Mouse (Mus musculus): Measurements from ENCODE around the gene Wap.

Gene Wap

DNA sequence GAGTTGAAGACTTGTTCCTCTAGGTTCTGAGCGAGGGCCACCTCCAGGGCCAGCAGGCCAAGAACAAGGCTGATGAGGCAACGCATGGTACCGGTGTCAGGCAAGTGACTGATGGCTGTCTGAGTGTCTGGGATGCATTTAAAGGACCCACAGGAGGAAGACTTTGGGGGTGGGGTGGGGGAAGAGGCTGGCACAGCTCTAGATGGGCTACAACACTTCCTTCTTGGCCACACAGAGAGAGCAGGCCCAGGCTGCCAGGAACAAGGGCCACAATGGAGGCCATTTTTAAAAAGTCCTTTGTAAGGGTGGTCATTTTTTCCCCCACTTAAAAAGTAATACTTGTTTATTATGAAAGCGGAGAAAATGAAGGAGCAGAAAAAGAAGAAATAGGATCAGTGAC is at the start of gene Wap:
Gene Wap (minus strand): TSS at position 101 of the 400 bp plus-strand sequence.
- WGBS = 95% methylated on average over 4 of the region's 4 CpGs

DNA sequence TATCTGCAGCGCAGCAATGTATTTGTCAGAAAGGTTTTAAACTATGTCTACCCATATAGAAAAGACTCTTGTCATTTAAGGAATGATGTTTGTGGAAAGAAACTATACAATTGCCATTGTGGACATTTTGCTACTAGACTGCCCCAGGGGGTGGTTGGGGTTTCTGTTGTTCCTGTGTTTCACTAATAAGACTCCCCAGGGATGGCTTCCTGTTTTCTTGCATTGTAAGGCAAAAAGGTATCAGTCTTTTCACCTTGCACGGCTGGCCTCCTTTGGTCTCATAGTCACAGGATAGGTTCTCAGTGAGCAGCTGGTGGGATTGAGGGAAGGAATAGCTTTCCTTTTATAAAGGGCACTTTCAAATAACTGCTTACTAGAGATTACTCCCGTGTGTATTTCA is 46.3 kb upstream of the Wap start:
- whole genome bisulfite sequencing = 69% methylated on average over 3 of the region's 3 CpGs

DNA sequence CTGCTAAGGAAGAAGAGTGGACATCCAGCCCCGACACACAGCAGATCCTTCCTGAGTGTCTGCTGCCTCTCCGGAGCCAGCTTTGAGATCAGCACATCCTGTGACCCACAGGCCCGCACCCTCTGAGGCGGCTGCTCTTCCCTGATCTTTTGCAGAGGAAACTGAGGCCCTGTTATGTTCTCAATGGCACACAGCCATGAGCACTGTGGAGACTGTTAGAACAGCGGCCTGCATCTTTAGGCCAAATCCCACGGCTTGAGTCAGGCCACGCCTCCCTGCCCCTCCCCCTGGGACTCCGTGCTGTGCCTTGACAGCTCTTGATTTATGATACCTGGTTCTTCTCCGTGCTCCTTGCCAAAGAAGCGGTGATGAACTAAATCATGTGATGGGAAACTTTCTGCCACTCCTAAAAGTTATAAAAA is 42.0 kb upstream of the Wap start:
- WGBS = 41% methylated on average over 10 of the region's 10 CpGs

DNA sequence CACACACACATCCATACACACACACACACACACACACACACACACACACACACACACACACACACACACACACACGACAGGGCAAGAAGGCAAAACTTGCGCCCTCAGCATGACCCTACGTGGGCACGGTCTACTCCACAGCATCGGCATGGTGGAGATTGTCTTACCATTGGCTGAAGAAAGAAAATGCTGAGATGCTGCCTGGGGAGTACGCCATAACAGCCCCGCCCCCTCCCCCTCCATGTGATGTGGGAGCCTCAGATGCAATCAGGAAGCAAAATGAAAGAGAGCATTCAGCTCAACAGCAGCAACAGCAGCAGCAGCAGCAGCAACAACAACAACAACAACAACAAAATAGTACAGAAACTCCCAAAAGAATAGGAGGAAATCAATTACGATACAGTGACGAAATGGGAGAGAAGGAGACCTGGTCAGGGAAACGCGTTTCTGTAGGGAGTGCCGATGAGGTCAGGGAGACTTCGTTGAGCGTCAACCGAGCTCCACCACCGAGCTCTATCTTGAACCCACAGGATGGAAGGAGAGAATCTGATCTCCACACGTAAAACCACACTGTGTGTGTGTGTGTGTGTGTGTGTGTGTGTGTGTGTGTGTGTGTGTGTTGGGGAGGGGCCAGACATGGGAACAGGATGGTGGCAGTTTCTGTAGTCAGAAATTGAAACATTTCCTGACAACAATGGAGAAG is 41.4 kb upstream of the Wap start:
- WGBS = 61% methylated on average over 17 of the region's 17 CpGs

DNA sequence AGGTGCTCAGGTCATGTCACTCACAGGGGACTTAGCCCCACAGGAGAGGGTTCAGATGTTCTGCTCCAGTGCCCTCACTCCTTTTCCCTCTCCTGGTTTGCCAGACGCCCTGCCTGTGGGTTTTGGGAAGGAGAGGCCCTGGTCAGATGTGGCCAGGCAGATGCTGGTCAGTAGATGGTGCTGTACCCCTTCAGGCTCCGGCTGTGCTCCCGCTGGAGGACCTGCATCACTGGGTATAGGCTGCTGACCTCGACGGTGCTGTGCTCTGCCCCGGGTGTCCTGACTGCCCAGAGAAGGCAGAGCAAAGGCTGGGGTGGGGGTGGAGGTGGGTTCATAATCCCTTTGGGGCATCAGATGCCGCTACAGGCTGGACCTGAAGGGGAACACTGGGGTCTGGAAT is 39.1 kb upstream of the Wap start:
- 49% methylated on average over 7 of the region's 7 CpGs for WGBS

DNA sequence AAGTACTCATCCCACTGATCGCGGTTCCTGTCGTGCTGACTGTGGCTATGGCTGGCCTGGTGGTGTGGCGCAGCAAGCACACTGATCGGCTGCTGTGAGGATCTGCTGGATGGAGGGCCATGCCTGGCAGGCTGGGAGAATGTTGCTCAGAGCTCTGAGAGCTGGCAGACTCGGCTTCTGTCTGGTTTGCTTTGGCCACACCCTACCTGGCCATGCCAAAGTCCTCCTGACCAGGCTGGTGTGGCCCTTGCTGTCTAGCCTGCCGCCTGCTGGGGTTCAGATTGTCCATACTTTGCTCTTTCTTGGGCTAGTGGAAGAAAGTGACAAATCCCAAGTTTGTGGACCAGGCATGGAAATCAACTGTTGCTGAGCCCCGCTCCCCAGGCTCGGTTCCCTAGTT is 38.2 kb upstream of the Wap start:
- 91% methylated on average over 9 of the region's 9 CpGs for WGBS

DNA sequence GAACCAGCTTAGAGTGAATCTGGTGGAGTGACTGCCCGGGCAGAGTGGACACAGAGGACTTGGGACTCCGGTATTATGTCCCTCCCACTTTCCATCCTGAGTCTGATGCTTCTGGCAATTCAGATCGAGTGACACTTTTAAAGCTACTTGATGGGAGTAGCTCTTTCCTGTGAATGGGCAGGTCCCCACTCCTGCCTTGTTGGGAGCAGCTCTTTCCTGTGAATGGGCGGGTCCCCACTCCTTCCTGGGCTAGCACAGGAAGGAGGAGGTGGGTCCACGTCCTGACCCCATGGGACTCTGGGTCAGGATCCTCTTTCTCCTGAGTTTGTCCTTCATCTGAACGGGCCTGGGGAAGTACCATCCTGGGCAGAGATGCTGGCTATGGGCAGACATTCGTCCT is 37.0 kb upstream of the Wap start:
- 75% methylated on average over 7 of the region's 7 CpGs for WGBS

DNA sequence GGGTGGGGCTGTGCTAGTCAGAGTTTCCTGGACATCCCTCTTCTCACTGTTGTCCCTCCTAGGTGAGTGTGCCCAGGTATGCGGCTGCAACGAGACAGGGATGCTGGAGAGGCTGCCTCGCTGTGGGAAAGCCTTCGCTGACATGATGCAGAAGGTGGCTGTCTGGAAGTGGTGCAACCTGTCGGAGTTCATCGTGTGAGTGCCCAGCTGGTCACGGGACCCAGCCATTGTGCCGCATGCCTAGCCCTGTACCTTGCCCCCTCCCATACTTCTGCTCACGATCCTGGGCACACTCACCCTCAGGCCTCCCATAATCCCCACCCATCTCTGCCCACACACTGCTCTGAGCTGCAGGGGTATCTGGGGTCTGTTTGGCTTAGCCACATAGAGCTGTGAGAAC is 36.3 kb upstream of the Wap start:
- WGBS = 92% methylated on average over 9 of the region's 9 CpGs

DNA sequence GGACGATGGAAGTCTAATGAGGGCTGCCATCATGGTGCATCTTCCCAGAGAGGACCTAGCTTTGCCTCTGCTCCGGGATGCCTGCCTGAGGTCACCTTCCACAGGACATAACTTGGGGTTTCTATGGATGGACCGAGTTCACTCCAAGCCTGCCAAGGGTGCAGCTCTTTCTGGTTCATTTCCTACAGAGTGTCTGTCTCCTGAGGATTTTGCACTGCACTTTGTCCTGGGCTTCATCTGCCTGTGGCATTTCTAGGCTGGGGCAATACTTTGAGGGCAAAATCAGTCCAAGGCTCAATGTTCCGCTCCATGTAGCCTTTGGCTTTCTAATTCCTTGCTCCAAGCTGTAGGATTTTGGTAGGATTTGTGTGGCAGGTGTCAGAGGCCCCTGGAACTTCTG is 32.4 kb upstream of the Wap start:
- 83% methylated on average over 4 of the region's 4 CpGs for WGBS

DNA sequence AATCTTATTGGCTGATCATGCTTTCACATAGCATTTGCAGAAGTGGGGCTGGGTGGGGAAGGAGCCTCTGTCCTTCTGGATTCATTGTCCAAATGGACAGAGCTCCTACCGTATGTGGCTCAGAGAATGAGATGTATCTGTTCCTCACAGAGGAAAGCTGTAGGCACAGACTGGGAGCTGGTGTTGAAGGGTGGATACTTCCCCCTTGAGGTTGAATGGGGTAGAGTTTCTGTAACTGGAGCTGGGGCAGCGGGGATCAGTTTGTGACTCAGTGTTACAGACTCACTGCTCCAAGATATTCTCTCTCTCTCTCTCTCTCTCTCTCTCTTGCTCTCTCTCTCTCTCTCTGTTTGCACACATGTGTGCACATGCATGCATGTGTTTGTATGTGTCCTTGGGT is 31.6 kb upstream of the Wap start:
- 65% methylated on average over 2 of the region's 2 CpGs for WGBS

DNA sequence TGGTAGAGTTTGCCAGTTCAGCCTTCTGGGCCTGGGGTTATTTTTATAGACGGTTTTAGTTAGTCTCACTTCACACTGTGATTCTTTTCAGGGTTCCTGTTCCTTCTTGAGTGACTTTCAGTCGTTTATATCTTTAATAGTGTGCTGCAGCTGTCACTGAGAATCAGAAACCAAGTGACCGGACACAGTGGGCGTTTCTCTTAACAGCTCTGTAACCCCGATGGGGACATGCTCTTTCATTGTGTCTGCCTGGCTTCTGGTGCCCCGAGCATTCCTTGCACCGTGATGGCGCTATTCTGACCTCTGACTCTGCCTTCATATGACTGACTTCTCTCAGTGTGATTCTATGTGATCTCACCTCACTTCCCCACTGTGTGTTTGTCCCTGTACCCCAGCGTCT is 30.6 kb upstream of the Wap start:
- 29% methylated on average over 9 of the region's 9 CpGs for WGBS

DNA sequence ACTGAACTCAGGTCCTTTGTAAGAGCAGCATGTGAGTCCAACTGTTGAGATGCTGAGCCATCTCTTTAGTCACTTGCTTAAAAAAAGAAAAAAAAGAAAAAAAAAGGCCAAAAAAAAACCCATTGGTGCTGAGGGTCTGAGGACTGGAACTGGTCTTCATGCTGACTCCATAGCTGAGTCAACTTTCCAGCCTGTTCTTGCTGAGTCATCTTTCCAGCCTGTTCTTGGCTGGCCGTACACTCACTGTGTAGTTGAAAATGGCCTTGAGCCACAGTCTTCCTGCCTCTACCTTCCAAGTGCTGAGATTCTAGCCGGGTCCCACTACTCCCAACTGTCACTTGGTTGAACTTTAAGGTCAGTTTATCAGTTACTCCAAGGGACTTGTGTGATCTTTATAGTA is 28.2 kb upstream of the Wap start:
- 54% methylated on average over 2 of the region's 2 CpGs for WGBS

DNA sequence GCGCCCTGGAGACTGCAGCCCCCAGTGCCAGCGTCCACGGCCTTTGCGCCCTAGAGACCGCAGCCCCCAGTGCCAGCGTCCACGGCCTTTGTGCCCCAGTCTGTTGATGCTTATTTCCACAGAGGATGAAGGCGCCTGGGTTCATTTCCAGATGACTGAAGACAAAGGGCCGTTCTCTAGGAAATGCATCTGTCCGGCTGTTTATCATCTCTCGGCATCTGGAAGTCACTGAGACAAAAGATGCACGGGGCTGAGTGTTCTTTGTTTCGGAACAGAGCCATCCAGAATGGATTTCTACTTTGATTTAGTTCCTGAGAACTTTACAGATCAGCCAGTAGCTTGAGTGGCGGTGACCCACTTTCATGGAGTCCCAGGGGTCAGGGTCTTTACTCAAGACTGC is 22.8 kb upstream of the Wap start:
- 71% methylated on average over 14 of the region's 14 CpGs for WGBS

DNA sequence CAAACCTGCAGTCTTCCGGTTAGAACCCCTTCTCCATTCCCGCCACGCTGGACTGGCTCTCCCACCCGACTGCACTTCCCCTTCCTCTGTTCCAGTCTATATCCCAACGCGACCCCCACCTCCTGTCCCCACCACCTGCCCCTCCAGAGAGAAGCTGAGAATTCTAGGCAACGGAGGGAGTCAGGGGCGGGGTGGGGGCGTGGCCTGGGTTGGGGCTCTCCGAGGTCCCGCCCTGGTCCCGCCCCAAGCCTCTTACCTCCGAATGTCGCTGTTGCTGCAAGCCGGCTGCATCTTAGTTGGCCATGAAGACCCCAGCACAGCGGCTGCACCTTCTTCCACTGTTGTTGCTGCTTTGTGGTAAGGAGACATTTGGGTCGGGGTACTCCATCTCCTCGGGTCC is 19.8 kb upstream of the Wap start, which contains the start of gene Ramp3:
Gene Ramp3 (plus strand): TSS at position 251 of the 400 bp plus-strand sequence.
- under 1% methylated on average over 18 of the region's 18 CpGs for WGBS

DNA sequence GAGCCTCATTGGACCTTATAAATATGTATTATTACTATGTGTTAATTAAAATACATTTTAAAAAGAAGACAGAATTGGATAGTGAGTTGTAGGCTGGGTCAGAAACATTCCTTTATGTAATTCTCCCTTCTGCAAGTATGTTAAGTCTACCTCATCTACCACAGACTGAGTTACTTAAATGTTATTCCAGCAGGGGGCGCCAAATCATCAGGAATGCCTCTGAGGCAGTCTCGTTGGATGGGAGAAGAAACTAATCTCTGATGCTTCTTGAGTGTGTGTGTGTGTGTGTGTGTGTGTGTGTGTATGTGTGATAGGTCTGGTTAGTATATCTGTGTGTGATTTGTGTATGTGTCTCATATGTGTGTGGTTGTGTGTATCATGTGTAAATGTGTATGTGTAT is 16.5 kb upstream of the Wap start:
- 3% methylated on average over 2 of the region's 2 CpGs for WGBS

DNA sequence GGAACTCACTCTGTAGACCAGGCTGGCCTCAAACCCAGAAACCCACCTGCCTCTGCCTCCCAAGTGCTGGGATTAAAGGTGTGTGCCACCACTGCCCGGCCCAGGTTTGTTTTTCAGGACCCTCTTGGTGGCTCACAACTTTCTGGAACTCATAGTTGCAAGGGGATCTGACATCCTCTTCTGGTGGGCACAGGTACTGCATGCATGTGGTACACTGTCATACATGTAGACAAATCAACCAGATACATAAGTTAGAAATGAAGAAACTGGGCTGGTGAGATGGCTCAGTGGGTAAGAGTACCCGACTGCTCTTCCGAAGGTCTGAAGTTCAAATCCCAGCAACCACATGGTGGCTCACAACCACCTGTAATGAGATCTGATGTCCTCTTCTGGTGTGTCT is 14.5 kb upstream of the Wap start:
- WGBS = 89% methylated on average over 3 of the region's 3 CpGs

DNA sequence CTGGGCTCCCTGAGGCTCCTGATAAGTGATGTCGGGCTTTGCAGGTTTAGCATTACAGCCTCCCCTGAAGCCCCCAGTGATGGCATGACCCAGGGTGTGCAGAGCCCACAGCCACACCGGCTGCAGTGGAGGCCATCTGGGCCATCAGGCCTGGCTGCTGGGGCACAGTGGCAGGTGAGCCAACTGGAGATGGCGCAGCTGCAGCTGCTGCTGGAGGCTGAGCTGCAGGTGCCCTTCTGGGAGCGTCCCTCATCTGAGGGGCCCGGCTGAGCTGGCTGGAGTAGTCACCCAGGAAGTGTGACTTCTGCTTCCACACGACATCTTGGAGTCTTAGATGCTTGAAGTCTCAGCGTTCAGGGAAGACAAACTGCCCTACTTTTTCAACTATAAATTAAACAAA is 12.1 kb upstream of the Wap start:
- 76% methylated on average over 7 of the region's 7 CpGs for WGBS

DNA sequence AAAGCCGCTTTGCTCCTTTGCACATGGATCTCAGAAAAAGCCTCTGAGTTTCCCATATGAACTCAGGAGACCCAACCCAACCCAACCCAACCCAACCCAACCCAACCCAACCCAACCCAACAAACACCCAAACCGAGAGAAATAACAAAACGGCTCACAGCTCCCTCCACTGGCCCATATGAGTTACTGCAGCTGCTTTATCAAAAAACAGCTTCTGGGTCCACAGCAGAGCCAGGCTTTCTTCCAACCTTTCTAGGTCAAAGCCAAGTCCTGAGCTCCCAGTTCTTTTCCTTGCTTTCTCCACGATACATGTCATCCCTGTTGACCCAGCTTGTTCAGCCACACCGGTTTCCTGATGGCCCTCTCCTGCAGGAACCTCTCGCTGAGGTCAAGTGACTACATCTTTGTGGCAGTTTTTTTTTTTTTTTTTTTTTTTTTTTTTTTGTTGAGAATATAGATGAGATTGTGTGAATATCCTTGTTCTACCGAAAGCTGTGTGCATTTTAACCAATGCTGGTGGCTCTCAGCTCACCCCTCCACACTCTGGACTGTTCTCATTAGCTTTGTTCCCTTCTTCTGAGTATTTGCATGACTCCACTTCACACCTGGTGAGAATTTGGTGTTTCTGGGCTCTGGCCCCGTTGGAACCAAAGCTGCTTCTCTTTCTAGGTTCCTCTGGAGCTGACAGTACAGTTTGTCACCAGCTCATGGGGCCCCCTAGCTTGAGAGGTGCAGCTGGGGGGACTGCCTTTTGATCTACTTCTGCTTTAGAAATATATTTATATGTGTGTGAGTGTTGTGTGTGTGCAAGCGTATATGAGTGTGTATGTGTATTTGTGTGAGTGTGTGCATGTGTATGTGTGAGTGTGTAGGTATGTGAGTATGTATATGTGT is 9.6 kb upstream of the Wap start:
- WGBS = 49% methylated on average over 9 of the region's 9 CpGs

DNA sequence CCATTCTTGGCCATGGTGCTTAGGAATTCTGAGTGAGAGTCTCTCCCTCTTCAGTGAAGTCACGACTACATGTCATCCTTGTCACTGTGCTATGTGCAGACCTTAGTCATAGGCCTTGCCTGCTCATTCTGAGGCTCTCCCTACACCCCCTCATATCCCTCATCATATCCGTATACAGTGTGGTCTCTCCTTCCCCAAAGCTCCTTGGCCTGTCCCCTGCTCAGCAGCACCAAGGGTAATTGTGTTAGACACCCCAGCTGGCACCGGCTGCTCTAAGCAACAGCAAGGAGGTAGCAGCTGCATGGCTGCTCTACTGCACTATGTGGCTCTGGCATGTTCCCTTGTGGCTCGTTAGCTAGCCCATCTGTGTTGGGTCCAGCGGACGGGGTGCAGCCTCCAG is 6.1 kb upstream of the Wap start:
- WGBS = 66% methylated on average over 6 of the region's 6 CpGs

DNA sequence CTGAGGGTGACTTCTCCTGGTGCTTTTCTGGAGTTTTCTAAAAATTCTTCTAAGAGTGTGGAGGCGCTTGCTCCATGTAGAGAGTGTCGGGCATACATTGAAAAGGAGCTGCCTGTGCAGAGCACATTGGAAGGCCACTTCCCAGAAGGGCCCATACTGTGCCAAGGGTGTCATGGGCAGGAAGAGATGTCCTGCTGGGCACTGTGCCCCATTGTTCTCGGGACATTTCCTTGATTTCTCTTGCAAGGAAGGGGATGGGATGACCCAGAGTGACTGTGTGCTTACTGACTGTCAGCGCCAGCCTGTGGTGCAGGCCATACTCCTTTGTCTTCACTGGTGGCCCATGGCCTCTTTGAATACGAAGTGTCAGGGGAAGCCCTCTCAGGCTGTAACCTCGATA is 635 bp upstream of the Wap start:
- WGBS = 79% methylated on average over 6 of the region's 6 CpGs

DNA sequence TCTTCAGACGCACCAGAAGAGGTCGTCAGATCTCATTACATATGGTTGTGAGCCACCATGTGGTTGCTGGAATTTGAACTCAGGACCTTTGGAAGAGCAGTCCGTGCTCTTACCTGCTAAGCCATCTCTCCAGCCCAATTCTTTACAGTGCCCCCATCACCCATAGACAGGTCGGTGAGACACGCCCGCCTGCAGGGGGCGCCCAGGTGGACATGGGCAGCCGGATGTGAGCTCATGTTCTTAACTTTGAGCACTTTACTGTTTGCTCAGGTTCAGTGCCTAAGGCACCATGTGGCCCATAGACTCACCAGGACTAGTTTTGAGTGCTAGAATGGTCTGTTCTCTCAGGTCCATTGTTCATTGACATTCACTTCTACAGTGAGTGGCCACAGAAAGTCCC is 2.3 kb downstream of the Wap start:
- WGBS = 75% methylated on average over 8 of the region's 8 CpGs

DNA sequence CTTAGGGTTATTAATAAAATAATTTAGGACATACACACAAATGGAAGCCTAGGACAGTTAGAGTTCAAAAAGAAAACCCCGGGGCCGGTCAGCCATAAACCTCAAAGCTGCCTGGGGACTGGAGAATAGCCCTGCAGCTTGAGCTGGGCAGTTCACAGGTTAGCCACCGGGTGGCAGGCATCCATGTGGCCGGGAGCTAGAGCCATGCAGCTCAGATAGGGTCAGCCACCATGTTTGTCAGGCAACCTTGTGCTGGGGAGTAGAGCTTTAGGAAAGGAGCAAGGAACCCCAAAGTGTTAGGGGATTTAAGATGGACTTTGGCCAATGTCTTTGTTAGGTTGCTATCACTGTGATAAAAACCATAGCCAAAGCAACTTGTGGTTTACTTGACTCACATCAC is 9.9 kb downstream of the Wap start:
- WGBS = 29% methylated on average over 4 of the region's 4 CpGs

DNA sequence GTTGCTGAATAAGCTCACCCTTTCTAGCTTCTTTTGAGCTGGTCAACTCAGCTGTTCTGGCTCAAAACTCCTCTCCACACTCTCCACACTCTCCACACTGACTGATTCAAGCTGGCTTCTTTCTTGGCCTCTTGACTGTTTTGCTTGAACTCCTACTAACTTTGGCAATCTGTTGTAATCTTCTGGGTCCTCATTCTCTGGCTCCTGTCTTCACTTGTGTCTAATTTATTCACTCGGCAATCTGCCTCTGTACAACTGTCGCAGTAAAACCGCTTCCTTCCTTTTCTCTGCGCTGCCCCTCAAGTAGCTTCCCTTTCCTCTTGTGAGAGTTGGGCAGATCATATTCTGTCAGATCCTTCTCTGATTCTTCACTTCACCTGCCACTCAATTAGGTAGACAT is 10.7 kb downstream of the Wap start:
- 66% methylated on average over 4 of the region's 4 CpGs for WGBS
